Mouse (Mus musculus) limb, embryonic 13.5 days (tissue): ENCODE data around the gene Prpf40b. TPM values are rescaled to one million over a fixed set of nuclear protein-coding genes. Genes with fewer than 3 reads are reported as not detected.

Source experiments
- ATAC-seq: fragments of 200-750 bp; cut with Nextera tagmentation; 2 replicates; pipeline ENCODE4 v1.8.0; 2017; ENCODE audit warnings: low read depth, moderate number of reproducible peaks, moderate TSS enrichment; ENCODE audit not compliant: low FRiP score
- H3K27ac ChIP-seq: fragments of 300-500 bp; sonication (generic); 2 replicates; pipeline ENCODE4 v1.5.1; 2015; ENCODE audit warnings: inconsistent platforms, mild to moderate bottlenecking, moderate library complexity
- H3K27me3 ChIP-seq: fragments of 300-500 bp; sonication (generic); 2 replicates; pipeline ENCODE4 v1.6.1; 2015; ENCODE audit warnings: mild to moderate bottlenecking, inconsistent platforms
- H3K36me3 ChIP-seq: fragments of 300-500 bp; sonication (generic); 2 replicates; pipeline ENCODE4 v1.6.1; 2015; ENCODE audit warnings: inconsistent platforms, mild to moderate bottlenecking, moderate library complexity
- H3K4me1 ChIP-seq: fragments of 300-500 bp; sonication (generic); 2 replicates; pipeline ENCODE4 v1.6.1; 2015; ENCODE audit warnings: inconsistent platforms
- H3K4me2 ChIP-seq: fragments of 300-500 bp; sonication (generic); replicated peaks from 2 replicates; pipeline ENCODE4 v1.6.1; 2015; ENCODE audit warnings: inconsistent platforms, mild to moderate bottlenecking, moderate library complexity
- H3K4me3 ChIP-seq: fragments of 300-500 bp; sonication (generic); 2 replicates; pipeline ENCODE4 v1.5.1; 2015; ENCODE audit warnings: moderate library complexity, mild to moderate bottlenecking, inconsistent platforms
- H3K9ac ChIP-seq: fragments of 300-500 bp; sonication (generic); 2 replicates; pipeline ENCODE4 v1.6.1; 2015; ENCODE audit warnings: mild to moderate bottlenecking, inconsistent platforms
- H3K9me3 ChIP-seq: fragments of 300-500 bp; sonication (generic); 2 replicates; pipeline ENCODE4 v1.6.1; 2016; ENCODE audit warnings: inconsistent platforms
- WGBS: fragments of 180-500 bp; shearing (Covaris S2); methylation state at CpG from one replicate; pipeline ENCODE4 v1.1.7; 2015; 5-methylcytosine and 5-hydroxymethylcytosine counted together
- polyA plus RNA-seq: library from polyadenylated mRNA; unstranded; fragments of >200 nt; fragmentation: Nextera tagmentation; extraction: Ambion mirVana; gene quantifications from 2 replicates; pipeline ENCODE4 v1.2.1, GENCODE M21; 2015

The Prpf40b gene
- polyA plus RNA-seq, 1 experiment from 2014 or later: 80.3 TPM

DNA sequence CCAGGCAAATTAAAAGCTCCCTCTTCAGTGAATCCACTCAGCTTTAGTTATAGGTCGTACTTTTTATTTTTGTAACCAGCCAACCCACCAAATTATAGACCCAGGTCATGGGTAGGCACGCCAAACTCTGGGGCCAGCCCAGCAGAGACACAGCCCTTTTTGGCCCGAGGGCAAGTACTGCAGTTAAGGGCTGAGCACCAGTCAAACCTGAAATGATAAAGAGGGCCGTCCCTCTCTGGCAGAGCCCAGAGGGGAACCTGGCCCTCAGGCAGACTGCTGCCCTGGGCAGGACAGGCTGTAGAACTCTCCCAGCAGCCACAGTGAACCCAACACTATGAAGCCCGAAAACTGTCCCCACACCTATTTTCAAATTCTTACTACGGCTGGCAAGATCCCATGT lies 61.6 kb downstream of the Prpf40b start:
- WGBS: 64% methylated on average over 6 of the region's 6 CpGs
- no peak overlapping the region for H3K27ac ChIP-seq
- no peak for ATAC-seq

GRCm38 (mm10) chr15:99358952-99359351 lies 64.1 kb downstream of the Prpf40b start:
- Histone ChIP-seq H3K4me3 (no peak overlapping the region), H3K36me3 (no peaks in the 10 kb centered on the region), H3K9me3 (no peaks in the 10 kb centered on the region), H3K4me2 (no peak overlapping the region), H3K27ac (no peak overlapping the region; the same call in 1 of the 2 replicates), H3K4me1 (peaks cover 30% of the 10 kb centered on the region), H3K9ac (no peak overlapping the region), H3K27me3 (no peaks in the 10 kb centered on the region)
- 68% methylated on average over 9 of the region's 9 CpGs for WGBS
- no peak for ATAC-seq

More for the DNA sequence above, 61.6 kb downstream of the Prpf40b start:
- Histone ChIP-seq H3K27me3 (no peaks in the 10 kb centered on the region), H3K9ac (no peak overlapping the region), H3K36me3 (no peaks in the 10 kb centered on the region), H3K4me3 (no peak overlapping the region), H3K4me2 (no peak overlapping the region), H3K4me1 (peaks cover 29% of the 10 kb centered on the region), H3K9me3 (no peaks in the 10 kb centered on the region)

GRCm38 (mm10) chr15:99364022-99364530 lies 69.2 kb downstream of the Prpf40b start:
- Histone ChIP-seq H3K27me3 (no peaks in the 10 kb centered on the region), H3K9me3 (no peaks in the 10 kb centered on the region), H3K36me3 (0 out of 2 replicates have a peak, but pooled peaks cover 2% of the 10 kb centered on the region), H3K4me1 (peaks cover 38% of the 10 kb centered on the region), H3K4me2 (no peak overlapping the region), H3K27ac (no peak overlapping the region; the same call in 1 of the 2 replicates), H3K9ac (no peak overlapping the region), H3K4me3 (no peak overlapping the region)
- ATAC-seq: no peak
- 76% methylated on average over 7 of the region's 7 CpGs for WGBS

GRCm38 (mm10) chr15:99364921-99365320 lies 70.0 kb downstream of the Prpf40b start:
- Histone ChIP-seq H3K9me3 (no peaks in the 10 kb centered on the region), H3K36me3 (0 out of 2 replicates have a peak, but pooled peaks cover 2% of the 10 kb centered on the region), H3K4me1 (peaks cover 37% of the 10 kb centered on the region), H3K4me2 (no peak overlapping the region), H3K27me3 (no peaks in the 10 kb centered on the region), H3K4me3 (no peak overlapping the region), H3K9ac (no peak overlapping the region), H3K27ac (0 out of 2 replicates have a peak overlapping the region, but pooled peaks have one; percentile 10)
- no peak for ATAC-seq
- 65% methylated on average over 8 of the region's 8 CpGs for WGBS

Other genes with a start within 250 kb of the Prpf40b start
- gene Prph, start 239.9 kb upstream of the Prpf40b start, polyA plus RNA-seq: 1.0 and 1.2 TPM in 2 replicates
- 36.2 and 37.5 TPM in 2 replicates for gene Troap, start 220.5 kb upstream of the Prpf40b start, polyA plus RNA-seq
- not detected in 2 replicates for gene C1ql4, start 207.3 kb upstream of the Prpf40b start, polyA plus RNA-seq
- gene Dnajc22, start 201.9 kb upstream of the Prpf40b start, polyA plus RNA-seq: 0.83 and 1.0 TPM in 2 replicates
- gene Spats2, start 169.2 kb upstream of the Prpf40b start, polyA plus RNA-seq: 50.3 and 50.5 TPM in 2 replicates
- 0.28 and 0.37 TPM in 2 replicates for gene Kcnh3, start 70.2 kb upstream of the Prpf40b start, polyA plus RNA-seq
- gene Mcrs1, start 43.1 kb upstream of the Prpf40b start, polyA plus RNA-seq: 143 and 144 TPM in 2 replicates
- gene Fam186b, start 801 bp downstream of the Prpf40b start, polyA plus RNA-seq: 0.15 and 0.36 TPM in 2 replicates
- 29.5 and 30.9 TPM in 2 replicates for gene Fmnl3, start 75.4 kb downstream of the Prpf40b start, polyA plus RNA-seq
- 287 and 298 TPM in 2 replicates for gene Tmbim6, start 97.8 kb downstream of the Prpf40b start, polyA plus RNA-seq
- 14.0 and 14.1 TPM in 2 replicates for gene Nckap5l, start 162.7 kb downstream of the Prpf40b start, polyA plus RNA-seq
- gene Bcdin3d, start 179.6 kb downstream of the Prpf40b start, polyA plus RNA-seq: 17.0 and 19.7 TPM in 2 replicates
- 0.34 and 0.37 TPM in 2 replicates for gene Faim2, start 233.1 kb downstream of the Prpf40b start, polyA plus RNA-seq